Mouse (Mus musculus) spleen, postnatal 4 days (tissue): ENCODE measurements at regions not wholly inside any gene's neighbourhood (a gene's known extent, or its start where the extent isn't known, plus 50 kb on each side); places are given as distances from the start of the nearest gene placed in this dataset.

ENCODE experiments used
- DNase-seq, 2 experiments: peaks; one replicate each; pipeline ENCODE4 v3.0.0; 2022; ENCODE audit warnings: low spot score in 2 of 2

DNA sequence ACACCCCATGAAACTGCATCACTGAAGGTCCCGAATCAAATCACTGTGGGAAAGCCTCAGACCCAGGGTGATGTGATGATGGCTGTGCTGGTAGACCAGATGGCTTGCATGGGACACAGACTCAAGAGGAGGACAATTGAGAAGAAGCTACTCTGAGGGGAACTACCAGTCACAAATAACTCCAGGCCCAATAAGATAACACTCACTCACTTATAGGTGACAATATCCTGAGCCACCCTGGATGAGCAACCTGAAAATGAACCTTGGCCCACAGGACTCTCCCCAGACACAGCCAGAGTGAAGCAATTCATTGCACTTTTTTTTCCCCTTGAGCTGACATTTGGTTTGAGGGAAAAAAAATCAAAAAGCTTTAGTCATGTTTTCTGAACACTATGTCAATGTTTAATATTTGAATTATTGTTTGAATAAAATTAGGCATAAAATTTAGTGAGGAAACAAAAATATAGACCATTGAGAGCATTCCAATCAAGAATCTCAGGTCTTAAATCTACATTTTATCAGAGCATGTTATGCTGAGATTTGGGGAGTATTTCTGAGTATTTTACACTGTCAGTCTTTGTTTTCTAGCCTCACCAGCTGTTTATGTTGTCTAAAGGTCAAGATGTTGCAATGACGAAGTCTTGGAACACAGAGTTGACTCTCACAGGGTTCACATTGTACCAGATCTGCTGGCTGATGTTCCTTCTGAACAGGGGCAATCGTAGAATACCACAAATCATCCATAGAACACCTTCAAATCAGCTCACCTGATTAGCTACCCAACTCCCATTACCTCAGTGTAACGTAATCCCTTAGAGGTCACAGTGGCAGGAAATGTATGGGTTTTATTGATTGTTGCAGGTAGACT lies 67.9 kb upstream of the Gm6993 start:
- DNase-seq = no peak

DNA sequence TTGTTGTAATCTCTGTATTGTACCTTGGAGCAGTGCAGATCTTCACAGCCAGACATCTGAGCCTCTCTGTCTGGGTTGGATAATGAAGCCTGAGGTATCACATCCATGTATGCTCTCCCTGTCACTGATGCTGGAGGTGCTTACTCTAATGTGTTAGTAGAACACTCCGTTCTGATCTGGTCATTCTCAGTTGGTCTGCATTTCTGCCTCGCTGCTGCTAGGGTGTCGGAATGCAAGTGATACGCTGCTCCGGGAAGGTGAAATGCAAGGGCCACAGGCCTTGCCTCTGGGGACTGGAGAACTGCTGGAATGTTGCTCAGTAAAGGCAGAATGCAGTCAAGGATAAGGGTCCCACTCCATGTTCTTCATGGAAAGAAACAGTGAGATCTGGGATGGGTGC lies 67.1 kb upstream of the Gm6993 start:
- DNase-seq = no peak

DNA sequence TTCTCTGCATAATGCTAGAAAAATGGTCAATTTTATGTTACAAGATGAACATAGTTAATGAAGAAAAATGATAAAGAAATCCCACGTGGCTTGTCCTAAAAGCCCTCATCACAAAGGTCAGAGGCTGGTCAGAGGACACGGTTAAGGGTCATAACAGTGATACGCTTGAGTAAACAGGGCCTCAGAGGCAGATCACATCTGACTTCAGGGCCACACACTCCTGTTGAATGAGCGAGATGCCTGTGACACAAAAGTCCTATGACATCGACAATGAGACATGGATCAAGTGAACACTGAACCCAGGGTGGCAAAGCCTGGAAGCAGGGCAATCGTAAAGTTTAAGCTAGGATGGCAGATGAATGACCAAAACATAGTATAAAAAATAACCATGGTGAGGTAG lies 61.0 kb upstream of the Gm6993 start:
- no peak for DNase-seq

DNA sequence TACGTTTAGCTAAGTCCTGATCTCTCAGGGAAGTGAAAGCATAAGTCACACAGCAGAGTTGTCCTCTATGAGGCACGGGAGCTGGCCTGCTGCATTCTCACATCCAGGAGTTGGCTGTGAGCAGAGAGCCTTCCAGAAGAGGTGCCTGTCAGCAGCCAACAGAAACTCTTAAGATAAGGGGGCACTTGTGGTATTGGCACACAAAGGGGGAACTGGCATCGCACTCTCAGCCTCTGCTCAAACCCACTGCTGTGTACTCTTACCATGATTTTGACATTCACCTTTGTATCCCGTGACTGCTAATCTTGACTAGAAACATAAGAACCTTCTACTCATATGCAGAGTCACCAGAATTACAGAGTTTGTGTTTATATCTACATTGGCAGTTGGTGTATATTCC lies 56.9 kb upstream of the Gm6993 start:
- DNase-seq = no peak

DNA sequence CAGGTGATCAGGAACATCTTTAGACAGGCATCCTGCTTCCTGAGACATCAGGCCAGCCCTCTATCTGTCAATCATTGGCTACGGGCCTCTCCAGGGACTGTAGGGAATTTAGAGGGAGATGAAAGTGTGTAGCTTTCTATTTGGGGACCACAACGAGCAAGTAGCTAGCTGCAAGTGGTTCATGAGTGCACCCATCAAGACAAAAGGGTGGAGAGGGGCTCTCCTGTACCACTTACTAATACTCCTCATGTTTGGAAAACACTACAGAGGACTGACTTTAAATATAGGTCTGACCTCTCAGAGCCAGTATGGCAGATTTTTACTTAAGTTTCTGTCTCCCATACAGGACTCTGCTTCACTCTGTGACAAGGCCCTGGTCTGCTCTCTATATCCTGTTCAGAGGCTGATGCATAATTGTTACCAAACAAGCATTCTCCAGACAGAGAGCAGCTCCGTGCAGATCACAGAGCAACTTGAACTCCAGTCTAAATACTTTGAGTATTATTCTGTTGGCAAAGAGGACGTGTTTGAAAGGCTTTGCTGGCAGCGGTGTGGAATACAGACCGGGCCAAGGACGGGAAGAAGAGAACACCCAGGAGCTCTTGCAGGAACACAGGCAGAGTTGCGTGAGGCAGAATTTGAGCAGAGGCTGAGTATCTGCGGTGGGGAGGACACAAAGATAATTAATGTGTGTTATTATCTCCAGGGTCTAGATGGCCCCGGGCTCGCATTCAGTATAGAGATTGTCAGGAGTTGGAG lies 56.2 kb upstream of the Gm6993 start:
- no peak for DNase-seq

DNA sequence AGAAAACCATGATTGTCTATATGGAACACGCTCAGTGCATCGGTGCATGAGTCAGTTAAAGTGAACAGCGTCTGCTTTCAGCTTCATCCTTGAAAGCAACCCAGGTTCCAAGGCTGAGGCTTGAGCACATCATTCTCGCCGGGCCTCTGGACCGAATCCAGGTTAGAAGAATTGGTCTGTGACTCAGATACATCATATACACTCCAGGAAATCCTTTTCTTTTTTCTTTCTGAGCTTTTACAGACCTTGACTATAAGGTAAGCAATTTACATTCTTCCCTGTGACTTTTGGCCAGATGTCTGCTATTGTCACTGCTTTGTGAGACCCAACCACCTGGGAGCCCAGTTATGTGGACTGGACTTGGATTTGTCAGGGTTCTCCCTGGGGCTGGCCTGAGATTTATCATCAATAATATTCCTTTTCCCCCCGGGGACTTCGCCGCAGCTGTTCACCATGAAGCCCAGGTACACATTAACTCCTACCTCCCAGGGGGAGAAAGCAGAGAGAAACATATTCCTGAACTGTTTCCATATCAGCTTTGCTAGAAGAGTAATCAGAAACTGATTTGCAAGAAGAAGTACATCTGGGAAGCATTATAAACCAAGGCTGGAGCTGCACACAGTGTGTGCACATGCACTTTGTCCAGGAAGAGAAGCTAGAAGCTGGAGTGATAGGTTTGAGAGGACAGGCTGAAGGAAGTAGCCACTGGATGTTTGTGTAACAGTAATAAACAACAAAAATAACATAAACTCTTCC lies 55.2 kb upstream of the Gm6993 start:
- no peak for DNase-seq

DNA sequence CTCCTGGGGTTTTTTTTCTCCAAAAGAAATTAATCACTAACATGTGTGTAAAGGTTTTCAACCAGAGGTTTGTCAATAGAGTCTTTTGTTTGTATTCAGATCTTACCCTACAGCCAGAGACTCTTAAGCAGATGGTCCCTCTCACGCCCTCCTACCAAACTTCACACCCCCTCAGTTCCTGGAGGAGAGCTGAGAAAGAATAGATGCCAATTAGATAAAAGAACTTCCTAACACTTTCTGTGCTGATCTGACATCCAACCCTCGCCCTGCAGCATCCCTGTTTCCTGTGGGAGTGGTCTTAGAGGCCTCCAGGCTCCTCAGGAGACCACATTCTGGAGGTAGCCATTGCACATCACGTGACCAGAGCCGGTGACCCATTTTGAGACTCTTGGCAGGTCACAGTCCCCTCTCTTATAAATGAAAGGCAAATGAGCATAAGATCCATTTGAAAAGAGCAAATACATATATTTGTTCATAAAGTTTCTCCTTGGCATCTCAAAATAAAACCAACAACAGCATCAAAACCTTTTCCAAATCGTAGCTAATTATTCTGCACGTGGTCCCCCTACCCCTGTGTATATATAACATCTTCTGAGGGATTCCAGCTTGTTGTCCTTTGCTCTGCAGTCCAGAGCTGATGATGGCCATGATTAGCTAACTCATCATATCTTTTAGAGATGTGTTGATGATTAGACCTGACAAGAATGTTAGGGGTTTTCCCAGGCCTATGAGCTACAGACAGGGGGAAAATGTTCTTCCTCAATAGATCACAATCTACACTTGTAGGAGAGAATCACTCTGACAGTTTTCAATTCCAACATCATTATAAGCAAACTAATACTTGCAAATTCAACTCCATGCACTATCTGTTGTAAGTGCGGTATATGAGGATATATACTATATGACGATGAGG lies 54.4 kb upstream of the Gm6993 start:
- no peak for DNase-seq

DNA sequence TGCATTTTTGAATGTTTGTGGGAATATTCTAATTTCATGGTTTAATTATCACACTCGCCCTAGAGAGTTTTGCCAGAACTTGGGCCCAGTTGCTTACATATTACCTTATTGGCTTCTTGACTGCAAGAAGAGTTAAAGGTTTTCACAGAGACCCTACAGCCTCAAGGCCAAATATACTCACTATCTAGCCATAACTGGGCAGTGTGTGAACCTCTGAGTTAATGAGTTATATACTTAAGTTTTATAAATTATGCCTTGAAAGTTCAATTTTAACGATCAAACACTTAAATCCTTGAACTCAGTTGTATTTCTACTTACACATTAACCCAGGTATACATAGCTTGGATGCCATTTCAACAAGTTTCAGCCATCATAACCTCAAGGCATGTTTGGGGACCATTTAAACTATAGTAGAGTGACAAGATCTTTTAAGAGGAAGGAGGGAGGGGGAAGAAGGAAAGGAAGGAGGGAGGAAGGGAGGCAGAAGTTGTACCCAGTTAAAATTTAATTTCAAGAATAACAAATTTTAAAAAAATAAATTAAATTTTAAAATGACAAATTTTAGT lies 52.5 kb upstream of the Gm6993 start:
- DNase-seq = no peak

DNA sequence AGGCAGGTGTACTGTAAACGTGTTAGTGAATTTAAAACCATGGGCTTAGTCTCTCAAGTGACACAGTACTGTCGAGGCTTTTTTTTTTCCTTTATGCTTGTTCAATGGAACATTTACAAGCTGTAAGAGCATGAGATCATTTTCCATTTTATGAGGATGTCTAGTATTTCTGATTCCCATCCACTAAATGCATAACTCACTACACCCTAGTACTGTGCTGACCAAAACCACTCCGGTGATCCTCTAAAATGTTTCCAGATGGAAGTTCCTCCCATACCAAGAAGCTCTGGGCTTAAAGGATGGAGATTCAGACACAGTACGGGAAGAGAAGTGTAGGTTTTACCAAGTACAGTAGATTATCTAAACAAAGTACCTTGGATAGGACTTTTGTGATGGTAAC lies 50.3 kb upstream of the Gm6993 start:
- DNase-seq = no peak
